Mouse (Mus musculus): ENCODE measurements around the gene Ncapd3. TPM values are rescaled to one million over a fixed set of nuclear protein-coding genes. Genes with fewer than 3 reads are reported as not detected.

Ncapd3 gene
- polyA plus RNA-seq, 1 experiment from 2014 or later = 17.7 TPM

DNA sequence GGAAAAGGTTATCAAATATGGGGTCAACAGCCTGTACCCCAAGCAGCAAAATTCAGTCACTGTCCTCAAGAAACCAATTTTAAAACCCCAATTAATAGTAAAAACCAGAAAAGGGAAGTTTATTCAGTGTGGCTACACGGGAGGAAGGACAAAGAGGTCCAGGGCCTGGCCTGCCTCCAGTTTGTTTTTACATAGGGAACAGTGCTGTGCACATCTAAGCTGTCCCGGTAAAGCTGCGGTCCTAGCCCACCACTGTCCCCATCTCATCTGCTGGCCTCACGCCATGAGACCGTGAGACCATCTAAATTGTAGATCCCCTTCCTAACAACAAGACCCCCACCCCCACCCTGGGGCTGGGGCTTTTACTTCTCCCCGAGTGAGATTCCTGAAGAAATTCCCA, 95.5 kb downstream of the Ncapd3 start:
- no peaks in the 10 kb centered on the region for H3K9me3 ChIP-seq (ENCODE audit: control insufficient read depth, low read length)
- H3K4me2 ChIP-seq (replicated peaks) = no peak overlapping the region
- ATAC-seq (ENCODE audit: low FRiP score) = no peak
- H3K4me3 ChIP-seq (replicated peaks; ENCODE audit: low read length) = no peak overlapping the region
- DNase-seq (ENCODE audit: low spot score) = no peak
- H3K27me3 ChIP-seq (ENCODE audit: control insufficient read depth, insufficient read depth, low read length) = no peaks in the 10 kb centered on the region
- 45% methylated on average over 6 of the region's 6 CpGs for WGBS
- peaks cover 17% of the 10 kb centered on the region; the same call in 1 of the 2 replicates for H3K4me1 ChIP-seq (replicated peaks; ENCODE audit: control insufficient read depth, insufficient read depth, low read length)
- H3K9ac ChIP-seq = no peak overlapping the region
- 0 out of 2 replicates have a peak overlapping the region, but pooled peaks have one; percentile 38 for H3K27ac ChIP-seq
- no peaks in the 10 kb centered on the region for H3K36me3 ChIP-seq (replicated peaks; ENCODE audit: control insufficient read depth, insufficient read depth)

DNA sequence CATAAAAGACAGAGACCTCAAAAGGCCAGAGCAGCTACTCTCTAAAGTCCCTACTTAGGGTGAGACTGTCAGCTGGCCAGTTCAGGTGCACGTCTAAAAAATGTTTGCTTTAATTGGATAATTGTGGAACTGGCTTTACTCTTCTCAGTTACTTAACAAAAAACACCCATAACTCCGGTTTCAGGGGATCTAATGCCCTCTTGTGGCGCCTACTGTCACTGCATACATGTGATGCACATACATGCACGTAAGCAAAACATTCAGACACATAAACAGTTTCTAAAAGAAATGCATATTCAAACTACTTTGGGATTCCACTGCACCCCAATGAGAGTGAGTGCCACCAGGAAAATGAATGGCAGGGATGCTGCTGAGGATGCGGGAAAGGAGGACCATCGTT, 96.6 kb downstream of the Ncapd3 start:
- 90% methylated on average over 6 of the region's 6 CpGs for WGBS
- DNase-seq (ENCODE audit: low spot score) = no peak

DNA sequence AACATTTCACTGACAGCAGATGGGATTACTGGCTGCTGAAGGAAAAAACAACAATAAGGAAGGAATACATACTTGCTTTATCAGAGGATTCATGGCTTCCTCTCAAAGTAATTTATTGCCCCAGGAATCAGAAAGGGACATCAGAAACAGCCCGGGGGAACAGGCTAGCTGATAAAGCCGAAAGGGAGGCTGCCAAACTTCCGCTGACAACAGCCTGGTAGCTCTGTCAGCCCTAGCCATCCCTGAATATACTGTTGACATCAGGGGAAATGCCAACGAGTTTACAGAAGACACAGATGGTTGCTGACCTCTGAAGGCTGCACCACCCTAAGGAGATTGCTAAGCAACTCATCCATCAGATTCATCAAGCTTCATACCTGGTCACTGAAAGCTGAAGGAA, 98.7 kb downstream of the Ncapd3 start:
- DNase-seq (ENCODE audit: low spot score) (no peak), ATAC-seq (ENCODE audit: low FRiP score) (no peak)
- Histone ChIP-seq H3K27ac (no peak overlapping the region), H3K9me3 (ENCODE audit: control insufficient read depth, low read length) (no peaks in the 10 kb centered on the region), H3K27me3 (ENCODE audit: control insufficient read depth, insufficient read depth, low read length) (no peaks in the 10 kb centered on the region), H3K36me3 (replicated peaks; ENCODE audit: control insufficient read depth, insufficient read depth) (no peaks in the 10 kb centered on the region), H3K4me2 (replicated peaks) (no peak overlapping the region), H3K9ac (no peak overlapping the region), H3K4me1 (replicated peaks; ENCODE audit: control insufficient read depth, insufficient read depth, low read length) (peaks cover 5% of the 10 kb centered on the region; the same call in 1 of the 2 replicates), H3K4me3 (replicated peaks; ENCODE audit: low read length) (no peak overlapping the region)
- 88% methylated on average over 4 of the region's 4 CpGs for WGBS

More for the DNA sequence above, 96.6 kb downstream of the Ncapd3 start:
- no peak overlapping the region for H3K4me3 ChIP-seq (replicated peaks; ENCODE audit: low read length)
- no peak overlapping the region for H3K27ac ChIP-seq
- H3K4me2 ChIP-seq (replicated peaks) = no peak overlapping the region
- no peak overlapping the region for H3K9ac ChIP-seq
- no peaks in the 10 kb centered on the region for H3K9me3 ChIP-seq (ENCODE audit: control insufficient read depth, low read length)
- H3K4me1 ChIP-seq (replicated peaks; ENCODE audit: control insufficient read depth, insufficient read depth, low read length) = peaks cover 17% of the 10 kb centered on the region; the same call in 1 of the 2 replicates
- ATAC-seq (ENCODE audit: low FRiP score) = no peak
- H3K36me3 ChIP-seq (replicated peaks; ENCODE audit: control insufficient read depth, insufficient read depth) = no peaks in the 10 kb centered on the region
- H3K27me3 ChIP-seq (ENCODE audit: control insufficient read depth, insufficient read depth, low read length) = no peaks in the 10 kb centered on the region

DNA sequence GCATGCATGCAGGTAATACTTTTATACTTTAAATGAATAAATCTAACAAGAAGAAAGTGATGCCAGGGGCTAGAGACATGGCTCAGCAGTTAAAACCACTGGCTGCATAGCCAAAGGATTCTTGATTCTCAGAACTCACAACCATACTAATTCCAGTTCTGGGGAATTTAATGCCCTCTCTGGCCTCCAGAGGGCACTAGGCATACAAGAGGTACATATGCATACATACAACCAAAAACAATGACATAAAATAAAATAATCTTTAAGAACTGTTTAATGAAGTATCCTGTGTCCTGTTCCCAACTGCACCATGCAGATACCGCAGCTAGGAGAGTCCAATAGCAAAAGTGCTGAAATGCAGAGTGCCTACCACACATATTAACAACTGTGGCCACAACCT, 104.4 kb downstream of the Ncapd3 start:
- Histone ChIP-seq H3K4me1 (replicated peaks; ENCODE audit: control insufficient read depth, insufficient read depth, low read length) (no peaks in the 10 kb centered on the region), H3K27me3 (ENCODE audit: control insufficient read depth, insufficient read depth, low read length) (no peaks in the 10 kb centered on the region), H3K36me3 (replicated peaks; ENCODE audit: control insufficient read depth, insufficient read depth) (no peaks in the 10 kb centered on the region), H3K27ac (no peak overlapping the region), H3K9ac (no peak overlapping the region), H3K4me2 (replicated peaks) (no peak overlapping the region), H3K4me3 (replicated peaks; ENCODE audit: low read length) (no peak overlapping the region), H3K9me3 (ENCODE audit: control insufficient read depth, low read length) (no peaks in the 10 kb centered on the region)
- ATAC-seq (ENCODE audit: low FRiP score) (no peak; the same call in 1 of the 2 replicates), DNase-seq (ENCODE audit: low spot score) (peak; percentile 64)
- WGBS = 76% methylated on average over 1 of the region's 1 CpGs

DNA sequence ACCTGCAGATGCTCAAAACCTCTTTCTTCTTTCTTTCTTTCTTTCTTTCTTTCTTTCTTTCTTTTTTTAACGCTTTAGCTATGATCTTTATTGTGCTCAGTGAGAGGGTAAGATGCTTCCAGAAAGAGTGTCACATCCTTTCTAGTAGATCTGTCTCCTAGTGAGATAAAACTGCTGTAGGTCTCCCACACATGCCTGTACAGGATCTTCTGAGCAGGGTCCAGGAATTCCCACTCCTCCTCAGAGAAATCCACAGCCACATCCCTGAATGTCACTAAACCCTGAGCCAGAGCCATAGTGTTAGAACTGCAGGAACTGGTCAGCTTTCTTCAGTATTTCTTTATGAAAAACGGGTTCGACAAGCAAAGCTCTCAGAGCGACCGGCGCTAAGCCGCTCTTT, 105.4 kb downstream of the Ncapd3 start:
- no peak overlapping the region for H3K4me3 ChIP-seq (replicated peaks; ENCODE audit: low read length)
- ATAC-seq (ENCODE audit: low FRiP score) = no peak
- no peaks in the 10 kb centered on the region for H3K4me1 ChIP-seq (replicated peaks; ENCODE audit: control insufficient read depth, insufficient read depth, low read length)
- no peaks in the 10 kb centered on the region for H3K27me3 ChIP-seq (ENCODE audit: control insufficient read depth, insufficient read depth, low read length)
- DNase-seq (ENCODE audit: low spot score) = no peak
- no peaks in the 10 kb centered on the region for H3K9me3 ChIP-seq (ENCODE audit: control insufficient read depth, low read length)
- no peak overlapping the region for H3K4me2 ChIP-seq (replicated peaks)
- 96% methylated on average over 7 of the region's 7 CpGs for WGBS
- H3K27ac ChIP-seq = no peak overlapping the region
- no peak overlapping the region for H3K9ac ChIP-seq
- no peaks in the 10 kb centered on the region for H3K36me3 ChIP-seq (replicated peaks; ENCODE audit: control insufficient read depth, insufficient read depth)

DNA sequence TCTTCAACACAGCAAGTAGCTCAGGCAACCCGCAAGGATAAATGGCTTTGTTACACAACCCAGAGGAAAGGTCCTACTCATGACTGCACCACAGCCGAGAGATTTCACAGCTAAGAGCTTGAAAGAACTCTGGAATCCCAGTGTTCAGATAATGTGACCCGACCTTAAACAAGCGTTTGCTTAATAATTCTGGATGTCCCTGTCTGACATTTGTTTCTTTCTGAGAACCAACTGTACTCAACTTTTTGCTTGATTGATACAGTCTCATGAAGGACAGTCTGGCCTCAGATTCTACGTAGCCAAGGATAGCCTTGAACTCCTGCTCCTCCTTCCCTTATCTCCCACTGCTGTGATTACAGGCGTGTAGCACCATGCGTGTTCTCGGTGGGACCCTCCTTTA, 106.7 kb downstream of the Ncapd3 start:
- no peaks in the 10 kb centered on the region for H3K9me3 ChIP-seq (ENCODE audit: control insufficient read depth, low read length)
- H3K9ac ChIP-seq = no peak overlapping the region
- ATAC-seq (ENCODE audit: low FRiP score) = no peak
- no peak overlapping the region for H3K4me3 ChIP-seq (replicated peaks; ENCODE audit: low read length)
- DNase-seq (ENCODE audit: low spot score) = no peak
- H3K36me3 ChIP-seq (replicated peaks; ENCODE audit: control insufficient read depth, insufficient read depth) = peaks cover 4% of the 10 kb centered on the region; the same call in 1 of the 2 replicates
- H3K4me1 ChIP-seq (replicated peaks; ENCODE audit: control insufficient read depth, insufficient read depth, low read length) = no peaks in the 10 kb centered on the region
- H3K4me2 ChIP-seq (replicated peaks) = no peak overlapping the region
- no peak overlapping the region for H3K27ac ChIP-seq
- 90% methylated on average over 8 of the region's 8 CpGs for WGBS
- H3K27me3 ChIP-seq (ENCODE audit: control insufficient read depth, insufficient read depth, low read length) = no peaks in the 10 kb centered on the region

DNA sequence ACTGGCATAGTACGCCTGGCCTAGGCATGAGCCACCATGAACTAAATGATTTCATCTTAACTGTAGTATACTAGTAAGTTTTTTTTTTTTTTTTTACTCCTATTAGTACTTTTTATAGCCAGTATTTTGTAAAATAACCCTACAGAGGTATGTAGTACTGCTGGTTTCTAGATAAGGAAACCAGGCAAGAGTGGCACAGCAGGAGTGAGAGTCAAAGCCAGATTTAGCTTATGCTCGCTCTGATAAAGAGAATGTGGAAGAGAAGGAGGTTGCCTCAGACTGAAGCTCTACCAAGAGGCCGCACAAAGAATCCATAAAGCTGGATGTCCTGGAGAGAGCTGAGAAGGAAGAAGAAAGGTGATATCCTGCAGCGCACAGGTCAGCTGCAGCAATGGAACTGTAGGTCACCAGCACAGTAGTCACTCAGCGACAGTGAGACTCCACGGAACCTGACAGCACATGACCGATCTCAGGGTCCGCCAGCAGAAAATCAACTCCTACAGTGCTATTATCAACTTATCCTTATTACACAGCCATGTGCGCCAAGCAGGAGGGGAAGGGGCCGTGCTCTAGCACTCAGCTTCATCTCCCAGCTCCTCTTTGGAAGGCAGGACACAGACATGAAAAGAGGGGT, 110.6 kb downstream of the Ncapd3 start:
- Histone ChIP-seq H3K27ac (no peak overlapping the region), H3K4me2 (replicated peaks) (no peak overlapping the region), H3K4me1 (replicated peaks; ENCODE audit: control insufficient read depth, insufficient read depth, low read length) (no peaks in the 10 kb centered on the region), H3K4me3 (replicated peaks; ENCODE audit: low read length) (no peak overlapping the region), H3K36me3 (replicated peaks; ENCODE audit: control insufficient read depth, insufficient read depth) (peaks cover 12% of the 10 kb centered on the region), H3K27me3 (ENCODE audit: control insufficient read depth, insufficient read depth, low read length) (no peaks in the 10 kb centered on the region), H3K9ac (no peak overlapping the region), H3K9me3 (ENCODE audit: control insufficient read depth, low read length) (no peaks in the 10 kb centered on the region)
- ATAC-seq (ENCODE audit: low FRiP score) = no peak
- WGBS = 90% methylated on average over 10 of the region's 10 CpGs
- no peak for DNase-seq (ENCODE audit: low spot score)

DNA sequence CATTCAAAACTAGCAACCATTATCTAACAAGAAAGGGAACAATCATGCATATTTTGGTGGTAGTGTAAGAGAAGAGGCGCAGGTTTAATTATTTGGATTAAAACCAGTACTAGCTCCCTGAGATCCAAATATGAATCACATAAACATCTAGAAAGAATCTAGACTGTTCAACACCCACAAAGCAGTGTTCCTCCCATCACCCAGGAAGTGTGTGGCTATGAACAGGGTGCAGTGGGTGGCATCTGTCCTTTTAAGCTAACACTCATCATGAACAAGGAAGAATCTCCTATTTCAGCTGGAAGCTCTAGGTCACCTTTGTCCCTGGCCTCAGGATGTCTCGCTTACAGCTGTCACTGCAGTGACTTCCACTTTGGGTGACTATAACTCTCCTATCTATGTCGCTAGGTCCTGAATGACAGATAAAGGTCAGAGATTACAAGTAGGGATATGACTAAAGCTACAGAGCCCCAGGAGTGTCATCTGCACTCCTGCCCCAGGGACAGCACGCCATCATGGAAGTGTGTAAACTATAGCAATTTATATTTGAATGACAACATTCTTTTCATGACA, 114.4 kb downstream of the Ncapd3 start:
- Histone ChIP-seq H3K4me2 (replicated peaks) (no peak overlapping the region), H3K27ac (no peak overlapping the region), H3K9me3 (ENCODE audit: control insufficient read depth, low read length) (no peaks in the 10 kb centered on the region), H3K27me3 (ENCODE audit: control insufficient read depth, insufficient read depth, low read length) (no peaks in the 10 kb centered on the region), H3K4me3 (replicated peaks; ENCODE audit: low read length) (no peak overlapping the region), H3K9ac (no peak overlapping the region), H3K36me3 (replicated peaks; ENCODE audit: control insufficient read depth, insufficient read depth) (peaks cover 12% of the 10 kb centered on the region), H3K4me1 (replicated peaks; ENCODE audit: control insufficient read depth, insufficient read depth, low read length) (peaks cover 14% of the 10 kb centered on the region)
- no peak for DNase-seq (ENCODE audit: low spot score)
- 82% methylated on average over 4 of the region's 4 CpGs for WGBS
- ATAC-seq (ENCODE audit: low FRiP score) = no peak
